Mouse (Mus musculus): ENCODE data around the gene Stx11. TPM values are rescaled to one million over a fixed set of nuclear protein-coding genes. Genes with fewer than 3 reads are reported as not detected.
A peak's percentile ranks its signal among the peaks of the same experiment; 100 is the strongest.

Stx11 gene
- polyA plus RNA-seq (2015; fragmentation: Nextera tagmentation; extraction: Ambion mirVana) = 2.2 and 3.5 TPM in 2 replicates

- peak within 1 kb of the TSS; percentile 74 for H3K4me3 ChIP-seq
- peak; percentile 89 for ATAC-seq (ENCODE audit: low FRiP score, low read depth)
- H3K27me3 ChIP-seq = peaks cover 7% of the 10 kb centered on the region; the same call in 1 of the 2 replicates
- H3K36me3 ChIP-seq = no peaks in the 10 kb centered on the region
- H3K4me2 ChIP-seq (replicated peaks) = peak within 1 kb of the TSS; percentile 80
- H3K9ac ChIP-seq = peak within 1 kb of the TSS; percentile 73
- WGBS = 3% methylated on average over 54 of the region's 56 CpGs
- no peaks in the 10 kb centered on the region for H3K9me3 ChIP-seq
- H3K27ac ChIP-seq = no peak within 1 kb of the TSS
- H3K4me1 ChIP-seq = peaks cover 4% of the 10 kb centered on the region; the same call in 1 of the 2 replicates
Observed at GRCm38 (mm10) chr10:12964151-12965075, at the start of gene Stx11. Stx11 (minus strand) TSS chr10:12964298.

GRCm38 (mm10) chr10:13008737-13009121 is 44.6 kb upstream of the Stx11 start:
- Histone ChIP-seq H3K27ac (peak overlapping the region; percentile 69; the same call in 1 of the 2 replicates), H3K27me3 (no peaks in the 10 kb centered on the region), H3K4me1 (peaks cover 14% of the 10 kb centered on the region), H3K4me3 (peak overlapping the region; percentile 94), H3K36me3 (peaks cover 9% of the 10 kb centered on the region), H3K9me3 (no peaks in the 10 kb centered on the region), H3K4me2 (replicated peaks) (peak overlapping the region; percentile 72), H3K9ac (peak overlapping the region; percentile 88)
- WGBS = 1% methylated on average over 29 of the region's 29 CpGs
- ATAC-seq (ENCODE audit: low FRiP score, low read depth) = peak; percentile 9; the same call in 1 of the 2 replicates

GRCm38 (mm10) chr10:13007876-13008736 is 44.0 kb upstream of the Stx11 start:
- peak overlapping the region; percentile 69 for H3K27ac ChIP-seq
- WGBS = 3% methylated on average over 52 of the region's 52 CpGs
- H3K27me3 ChIP-seq = no peaks in the 10 kb centered on the region
- H3K9ac ChIP-seq = peak overlapping the region; percentile 88
- peaks cover 9% of the 10 kb centered on the region for H3K36me3 ChIP-seq
- H3K4me2 ChIP-seq (replicated peaks) = peak overlapping the region; percentile 72
- ATAC-seq (ENCODE audit: low FRiP score, low read depth) = peak; percentile 100
- H3K4me3 ChIP-seq = peak overlapping the region; percentile 94
- H3K9me3 ChIP-seq = no peaks in the 10 kb centered on the region
- H3K4me1 ChIP-seq = peaks cover 14% of the 10 kb centered on the region

DNA sequence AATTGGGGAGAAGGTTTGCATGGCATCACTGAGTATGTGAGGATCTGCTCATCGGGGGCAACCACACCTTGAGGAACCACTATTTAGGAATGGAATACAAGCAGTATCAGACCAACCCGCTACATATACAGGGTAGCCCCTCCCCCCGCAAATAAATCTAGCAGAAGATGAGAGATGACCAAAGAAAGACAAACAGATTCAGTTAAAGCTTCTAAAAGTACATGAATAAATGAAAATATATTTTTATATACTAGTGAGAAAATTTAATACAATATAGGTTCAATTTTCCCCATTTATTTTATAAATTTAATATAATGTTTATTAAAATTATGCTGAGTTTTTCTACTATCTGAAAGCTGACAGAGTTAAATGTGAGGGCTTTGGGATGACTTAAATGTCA is 40.9 kb upstream of the Stx11 start, which contains the start of gene Sf3b5:
Gene Sf3b5, plus strand, starts transcription at position 301 of the 400 bp plus-strand sequence.
- no peak for ATAC-seq (ENCODE audit: low FRiP score, low read depth)

GRCm38 (mm10) chr10:12996736-12997477 is 32.8 kb upstream of the Stx11 start:
- 43% methylated on average over 17 of the region's 17 CpGs for WGBS
- Histone ChIP-seq H3K9ac (no peak overlapping the region), H3K36me3 (no peaks in the 10 kb centered on the region), H3K4me3 (no peak overlapping the region), H3K4me2 (replicated peaks) (no peak overlapping the region), H3K27ac (no peak overlapping the region), H3K27me3 (no peaks in the 10 kb centered on the region), H3K4me1 (no peaks in the 10 kb centered on the region), H3K9me3 (no peaks in the 10 kb centered on the region)
- ATAC-seq (ENCODE audit: low FRiP score, low read depth) = peak; percentile 90

More for the DNA sequence above, 40.9 kb upstream of the Stx11 start, which contains the start of gene Sf3b5:
- 91% methylated on average over 3 of the region's 3 CpGs for whole genome bisulfite sequencing
- Histone ChIP-seq H3K9me3 (no peaks in the 10 kb centered on the region), H3K9ac (no peak within 1 kb of the TSS), H3K4me2 (replicated peaks) (no peak within 1 kb of the TSS), H3K36me3 (peaks cover under 1% of the 10 kb centered on the region; the same call in 1 of the 2 replicates), H3K4me3 (no peak within 1 kb of the TSS), H3K27me3 (no peaks in the 10 kb centered on the region), H3K27ac (no peak within 1 kb of the TSS), H3K4me1 (peaks cover 11% of the 10 kb centered on the region)

DNA sequence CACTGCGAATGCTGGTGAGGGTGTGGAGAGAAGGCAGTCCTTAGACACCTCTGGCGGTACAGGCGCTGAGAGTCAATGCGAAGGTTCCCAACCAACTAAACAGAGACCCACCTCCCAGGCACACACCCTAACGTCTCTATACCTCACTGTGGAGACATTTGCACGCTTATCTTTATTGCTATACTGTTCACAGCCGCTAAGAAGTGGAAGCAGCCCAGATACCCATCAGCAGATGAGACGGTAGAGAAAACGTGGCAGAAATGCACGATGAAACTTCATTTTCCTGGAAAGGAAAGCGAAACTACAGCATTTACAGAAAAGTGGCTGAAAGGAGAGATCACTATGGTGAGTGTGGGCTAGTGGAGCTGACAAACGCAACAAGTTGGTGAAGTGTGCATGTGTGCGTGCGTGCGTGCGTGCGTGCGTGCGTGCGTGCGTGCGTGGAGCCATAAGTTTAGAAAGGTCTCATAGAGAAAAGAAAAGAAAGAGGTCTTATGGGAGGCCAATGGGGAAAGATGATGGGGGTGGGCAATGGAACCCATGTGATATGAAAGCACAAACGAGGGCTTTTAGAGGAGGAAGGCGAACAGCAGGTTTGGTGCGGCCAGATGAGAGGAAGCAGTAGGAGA is 29.4 kb upstream of the Stx11 start:
- Histone ChIP-seq H3K27ac (no peak overlapping the region), H3K4me3 (no peak overlapping the region), H3K36me3 (no peaks in the 10 kb centered on the region), H3K4me2 (replicated peaks) (no peak overlapping the region), H3K9me3 (no peaks in the 10 kb centered on the region), H3K4me1 (no peaks in the 10 kb centered on the region), H3K9ac (no peak overlapping the region), H3K27me3 (no peaks in the 10 kb centered on the region)
- no peak for ATAC-seq (ENCODE audit: low FRiP score, low read depth)
- 83% methylated on average over 25 of the region's 25 CpGs for WGBS

DNA sequence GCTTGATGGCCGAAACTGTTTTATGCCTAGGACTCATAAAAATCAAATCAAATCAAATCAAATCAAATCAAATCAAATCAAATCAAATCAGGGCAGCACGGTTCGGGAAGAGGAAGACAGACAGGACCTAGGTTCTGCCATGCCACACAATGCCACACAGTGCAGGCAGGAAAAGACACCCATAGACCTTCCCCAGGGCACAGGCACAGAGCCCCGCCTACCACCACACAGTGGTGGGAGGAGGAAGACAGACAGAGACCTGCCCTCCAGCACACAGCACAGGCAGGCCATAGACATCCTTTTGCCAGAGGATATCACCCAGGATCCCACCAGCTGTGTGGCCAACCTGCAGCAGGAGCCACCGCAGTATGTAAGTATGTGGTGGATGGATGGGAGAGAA is 27.9 kb upstream of the Stx11 start:
- ATAC-seq (ENCODE audit: low FRiP score, low read depth) = no peak
- H3K27ac ChIP-seq = no peak overlapping the region
- WGBS = 84% methylated on average over 5 of the region's 5 CpGs
- no peaks in the 10 kb centered on the region for H3K36me3 ChIP-seq
- H3K9ac ChIP-seq = no peak overlapping the region
- no peak overlapping the region for H3K4me2 ChIP-seq (replicated peaks)
- no peaks in the 10 kb centered on the region for H3K27me3 ChIP-seq
- no peak overlapping the region for H3K4me3 ChIP-seq
- no peaks in the 10 kb centered on the region for H3K9me3 ChIP-seq
- H3K4me1 ChIP-seq = no peaks in the 10 kb centered on the region

DNA sequence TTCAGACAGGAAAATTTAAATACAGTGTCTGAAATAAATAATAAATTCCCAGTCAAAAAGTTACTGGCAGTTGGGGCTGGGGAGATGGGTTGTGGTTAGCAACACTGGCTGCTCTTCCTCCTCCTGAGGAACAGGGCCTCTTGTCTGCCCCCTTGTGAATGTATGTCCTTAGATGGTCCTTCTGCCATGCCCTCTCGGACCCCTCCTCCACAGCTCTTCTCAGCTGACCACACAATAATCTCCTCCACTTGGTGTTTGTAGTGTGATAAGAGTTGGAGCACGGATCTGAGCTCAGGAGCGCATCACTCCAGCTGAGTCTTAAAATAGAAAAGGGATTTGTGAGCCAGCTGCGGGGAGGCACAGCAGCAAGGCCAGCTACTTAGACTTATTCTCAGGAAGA is 22.8 kb upstream of the Stx11 start:
- Histone ChIP-seq H3K4me1 (no peaks in the 10 kb centered on the region), H3K36me3 (no peaks in the 10 kb centered on the region), H3K4me3 (no peak overlapping the region), H3K9me3 (no peaks in the 10 kb centered on the region), H3K4me2 (replicated peaks) (no peak overlapping the region), H3K9ac (no peak overlapping the region), H3K27ac (no peak overlapping the region), H3K27me3 (no peaks in the 10 kb centered on the region)
- no peak for ATAC-seq (ENCODE audit: low FRiP score, low read depth)
- WGBS = 66% methylated on average over 4 of the region's 4 CpGs

- Histone ChIP-seq H3K36me3 (no peaks in the 10 kb centered on the region), H3K9ac (no peak overlapping the region), H3K4me2 (replicated peaks) (no peak overlapping the region), H3K9me3 (no peaks in the 10 kb centered on the region), H3K4me3 (no peak overlapping the region), H3K27me3 (no peaks in the 10 kb centered on the region), H3K27ac (no peak overlapping the region), H3K4me1 (no peaks in the 10 kb centered on the region)
- 79% methylated on average over 5 of the region's 5 CpGs for WGBS
- ATAC-seq (ENCODE audit: low FRiP score, low read depth) = no peak
Observed at GRCm38 (mm10) chr10:12986485-12986884, 22.4 kb upstream of the Stx11 start.

- no peaks in the 10 kb centered on the region for H3K9me3 ChIP-seq
- ATAC-seq (ENCODE audit: low FRiP score, low read depth) = no peak
- no peaks in the 10 kb centered on the region for H3K4me1 ChIP-seq
- no peak overlapping the region for H3K9ac ChIP-seq
- no peaks in the 10 kb centered on the region for H3K36me3 ChIP-seq
- H3K4me2 ChIP-seq (replicated peaks) = no peak overlapping the region
- 81% methylated on average over 3 of the region's 3 CpGs for WGBS
- no peak overlapping the region for H3K4me3 ChIP-seq
- no peak overlapping the region for H3K27ac ChIP-seq
- H3K27me3 ChIP-seq = no peaks in the 10 kb centered on the region
Observed at GRCm38 (mm10) chr10:12985028-12985427, 20.9 kb upstream of the Stx11 start.

- no peak overlapping the region for H3K4me3 ChIP-seq
- 39% methylated on average over 3 of the region's 3 CpGs for WGBS
Observed at GRCm38 (mm10) chr10:12983516-12983915, 19.4 kb upstream of the Stx11 start.

More at GRCm38 (mm10) chr10:12983516-12983915, 19.4 kb upstream of the Stx11 start:
- Histone ChIP-seq H3K4me1 (no peaks in the 10 kb centered on the region), H3K4me2 (replicated peaks) (no peak overlapping the region), H3K9ac (no peak overlapping the region), H3K27ac (no peak overlapping the region), H3K36me3 (no peaks in the 10 kb centered on the region), H3K27me3 (no peaks in the 10 kb centered on the region), H3K9me3 (no peaks in the 10 kb centered on the region)
- ATAC-seq (ENCODE audit: low FRiP score, low read depth) = no peak

Measured in limb, embryonic 13.5 days (tissue).